1 mouse cellular context compared by ENCODE assay signal in genomic region chr2:84622668-84623067, GRCm38 (mm10).
TF ChIP-seq lines count a peak whose summit lies in the region.

No protein-coding gene starts in this region.

TF ChIP-seq in MEL, 35 proteins besides CTCF, POLR2A, EP300 and RAD21 (continued from another document):
- no peak for TF ChIP-seq ZNF384 (IDR thresholded peaks at IDR 0.05; ENCODE audit: low read depth, low read length)
